Mouse (Mus musculus) G1E (cell line): ENCODE data around the gene Stag3.

Experiments used
- CTCF ChIP-seq: IDR thresholded peaks from 2 replicates; pipeline ENCODE4 v1.5.1; 2012; ENCODE audit warnings: low read depth, low read length, inconsistent platforms, mixed read lengths
- GATA1 ChIP-seq: IDR thresholded peaks from 2 replicates; pipeline ENCODE4 v1.6.1; 2012; ENCODE audit warnings: borderline replicate concordance, low read length, inconsistent platforms, mixed read lengths
- GATA2 ChIP-seq: IDR thresholded peaks from 2 replicates; pipeline ENCODE4 v1.6.1; 2012; ENCODE audit warnings: low read depth, low read length, inconsistent platforms, borderline replicate concordance
- POLR2AphosphoS5 ChIP-seq: IDR thresholded peaks from 2 replicates; pipeline ENCODE4 v1.6.1; 2012; ENCODE audit warnings: low read depth, low read length, inconsistent platforms; ENCODE audit not compliant: insufficient replicate concordance
- TAL1 ChIP-seq: conservative IDR thresholded peaks from 2 replicates; pipeline ENCODE4 v1.6.1; 2012; ENCODE audit warnings: low read depth, low read length, inconsistent platforms, mixed read lengths

GRCm38 (mm10) chr5:138262582-138263240, 17.3 kb upstream of the Stag3 start:
- TF ChIP-seq CTCF: no peak
- TF ChIP-seq POLR2AphosphoS5: no peak
- no peak for TF ChIP-seq TAL1
- no peak for TF ChIP-seq GATA1
- TF ChIP-seq GATA2: no peak
